Mouse (Mus musculus) kidney, postnatal 0 days (tissue): ENCODE data around the gene Gm45062. TPM values are rescaled to one million over a fixed set of nuclear protein-coding genes. Genes with fewer than 3 reads are reported as not detected.
A peak's percentile ranks its signal among the peaks of the same experiment; 100 is the strongest.

Source experiments
- ATAC-seq: fragments of 200-750 bp; cut with Nextera tagmentation; replicated peaks from 2 replicates; pipeline ENCODE4 v1.8.0; 2017; ENCODE audit warnings: low read depth, moderate number of reproducible peaks, moderate TSS enrichment, moderate library complexity; ENCODE audit not compliant: low FRiP score
- DNase-seq: peaks from one replicate; pipeline ENCODE4 v3.0.0-alpha.2; 2016; ENCODE audit warnings: low spot score
- H3K27ac ChIP-seq: fragments of 300-500 bp; sonication (generic); 2 replicates; pipeline ENCODE4 v1.5.1; 2014; ENCODE audit warnings: mild to moderate bottlenecking
- H3K27me3 ChIP-seq: fragments of 300-500 bp; sonication (generic); 2 replicates; pipeline ENCODE4 v1.6.1; 2014; ENCODE audit warnings: low read length, mixed read lengths; ENCODE audit not compliant: insufficient read depth
- H3K36me3 ChIP-seq: fragments of 300-500 bp; sonication (generic); 2 replicates; pipeline ENCODE4 v1.6.1; 2014; ENCODE audit warnings: low read length, mixed read lengths; ENCODE audit not compliant: insufficient read depth
- H3K4me1 ChIP-seq: fragments of 300-500 bp; sonication (generic); replicated peaks from 2 replicates; pipeline ENCODE4 v1.6.1; 2014; ENCODE audit warnings: antibody characterized with exemption, low read length, mixed read lengths; ENCODE audit not compliant: insufficient read depth
- H3K4me2 ChIP-seq: fragments of 300-500 bp; sonication (generic); 2 replicates; pipeline ENCODE4 v1.6.1; 2014; ENCODE audit warnings: mild to moderate bottlenecking, low read length, moderate library complexity, mixed read lengths
- H3K4me3 ChIP-seq: fragments of 300-500 bp; sonication (generic); replicated peaks from 2 replicates; pipeline ENCODE4 v1.5.1; 2014; ENCODE audit warnings: low read depth, low read length
- H3K9ac ChIP-seq: fragments of 300-500 bp; sonication (generic); 2 replicates; pipeline ENCODE4 v1.6.1; 2014; ENCODE audit warnings: low read depth, low read length
- H3K9me3 ChIP-seq: fragments of 300-500 bp; sonication (generic); replicated peaks from 2 replicates; pipeline ENCODE4 v1.6.1; 2016; ENCODE audit warnings: low read length, inconsistent platforms, mixed read lengths
- CTCF ChIP-seq: IDR thresholded peaks from 2 replicates; pipeline ENCODE4 v1.5.1; 2016; ENCODE audit warnings: antibody characterized with exemption, low read depth, mild to moderate bottlenecking, moderate library complexity
- WGBS: fragments of 180-500 bp; shearing (Covaris S2); extraction: QIAGEN DNeasy Blood & Tissue Kit; methylation state at CpG from one replicate; pipeline ENCODE4 v1.1.7; 2014; 5-methylcytosine and 5-hydroxymethylcytosine counted together
- polyA plus RNA-seq: library from polyadenylated mRNA; unstranded; fragments of >200 nt; fragmentation: Nextera tagmentation; extraction: Ambion mirVana; gene quantifications from 2 replicates; pipeline ENCODE4 v1.2.1, GENCODE M21; 2015

Gm45062 gene
- polyA plus RNA-seq, 1 experiment from 2014 or later: 5.0 TPM

DNA sequence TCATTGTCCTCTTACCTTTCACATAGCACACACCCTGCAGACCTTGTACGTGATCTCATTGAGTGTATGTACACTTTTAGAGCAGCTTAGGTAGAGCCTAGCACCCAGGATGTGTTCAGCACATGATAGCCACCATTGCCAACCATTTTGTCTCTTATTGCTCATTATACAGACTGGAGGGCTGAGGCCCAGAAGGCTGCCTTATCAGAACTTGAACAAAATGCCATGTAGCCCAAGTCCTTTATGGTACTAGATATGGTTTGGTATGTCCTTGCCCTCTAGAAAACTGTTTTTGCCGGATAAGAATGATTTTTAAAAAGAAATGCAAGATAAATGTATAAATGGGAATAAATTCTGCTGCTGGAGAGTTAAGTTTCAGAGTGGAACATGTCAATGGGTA lies 163.9 kb downstream of the Gm45062 start:
- Histone ChIP-seq H3K27me3 (no peaks in the 10 kb centered on the region), H3K36me3 (no peaks in the 10 kb centered on the region), H3K27ac (no peak overlapping the region), H3K4me2 (no peak overlapping the region), H3K4me1 (no peaks in the 10 kb centered on the region), H3K4me3 (no peak overlapping the region), H3K9me3 (no peaks in the 10 kb centered on the region), H3K9ac (no peak overlapping the region)
- 94% methylated on average over 2 of the region's 2 CpGs for WGBS
- TF ChIP-seq CTCF: no peak
- DNase-seq (no peak), ATAC-seq (no peak)

DNA sequence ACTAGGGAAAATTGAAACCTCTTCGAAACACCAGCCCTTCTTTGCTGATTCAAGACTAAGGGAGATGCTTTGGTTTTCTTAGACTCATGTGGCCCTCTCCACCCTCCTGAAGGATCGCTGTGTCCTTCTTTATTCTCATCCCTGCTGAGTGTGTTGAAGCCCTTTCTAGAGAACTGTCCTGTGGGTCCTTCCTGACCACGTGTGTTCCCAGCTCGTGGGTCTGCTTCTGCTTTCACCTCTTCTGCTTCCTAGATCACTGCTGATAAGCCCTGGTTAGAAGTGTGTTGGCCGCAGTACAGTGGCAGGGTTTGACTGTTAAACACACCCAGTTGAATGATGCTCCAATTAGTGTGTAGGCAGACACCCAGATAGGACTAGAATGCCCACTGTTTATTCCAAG lies 168.4 kb downstream of the Gm45062 start:
- Histone ChIP-seq H3K9ac (no peak overlapping the region), H3K27ac (no peak overlapping the region), H3K4me3 (no peak overlapping the region), H3K9me3 (no peaks in the 10 kb centered on the region), H3K36me3 (no peaks in the 10 kb centered on the region), H3K27me3 (no peaks in the 10 kb centered on the region), H3K4me1 (no peaks in the 10 kb centered on the region), H3K4me2 (no peak overlapping the region)
- 72% methylated on average over 5 of the region's 5 CpGs for WGBS
- DNase-seq (no peak), ATAC-seq (no peak)
- TF ChIP-seq CTCF: no peak

DNA sequence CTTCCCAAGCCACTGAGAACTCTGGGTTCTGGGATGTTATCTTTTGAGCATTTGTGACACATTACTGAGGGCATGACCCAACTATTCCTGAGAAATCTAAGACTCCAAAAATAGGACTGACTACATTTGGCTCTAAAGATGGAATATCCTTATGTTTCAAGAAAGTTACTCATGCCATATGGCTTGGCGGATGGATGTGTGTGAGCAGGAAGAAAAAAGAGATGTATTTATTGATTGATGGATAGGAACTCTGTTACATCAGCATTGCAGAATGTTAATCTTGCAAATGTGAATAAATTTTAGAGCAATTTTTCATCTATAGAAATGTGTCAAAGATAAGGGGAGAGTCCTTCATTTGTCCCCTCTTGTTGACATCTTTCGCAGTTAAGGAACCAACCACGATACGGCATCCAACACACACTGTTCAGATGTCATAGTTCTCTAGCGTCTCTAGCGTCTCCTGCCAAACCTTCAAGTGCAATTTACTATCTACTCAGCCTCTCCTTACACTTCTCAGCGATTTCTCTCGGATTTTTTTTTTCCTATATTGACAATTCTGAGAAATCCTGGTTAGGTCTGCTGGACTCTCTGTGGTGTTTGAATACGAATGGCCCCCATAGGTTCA lies 171.5 kb downstream of the Gm45062 start:
- no peak for ATAC-seq
- TF ChIP-seq CTCF: no peak
- Histone ChIP-seq H3K27ac (no peak overlapping the region), H3K4me2 (no peak overlapping the region), H3K4me3 (no peak overlapping the region), H3K9me3 (no peaks in the 10 kb centered on the region), H3K36me3 (no peaks in the 10 kb centered on the region), H3K9ac (no peak overlapping the region), H3K4me1 (no peaks in the 10 kb centered on the region), H3K27me3 (no peaks in the 10 kb centered on the region)
- WGBS: 94% methylated on average over 9 of the region's 9 CpGs
- no peak for DNase-seq

DNA sequence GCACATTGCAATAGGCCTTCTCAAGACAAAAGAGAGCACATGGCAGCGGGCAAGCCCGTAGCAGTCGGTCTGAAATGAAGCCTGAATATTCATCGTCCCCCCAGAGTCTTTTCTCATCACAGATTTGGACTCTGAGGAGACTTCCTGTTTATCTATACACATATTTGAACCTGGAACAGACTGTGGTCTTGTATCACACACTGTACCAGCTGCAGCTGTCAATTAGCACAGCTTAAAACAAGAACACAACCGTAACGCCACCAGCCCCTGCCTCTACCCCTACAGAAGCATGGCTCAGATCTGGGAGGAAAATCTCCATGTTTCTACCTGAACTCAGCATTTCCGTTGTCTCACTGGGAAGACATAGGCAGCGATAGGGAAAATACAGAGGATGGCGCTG lies 173.9 kb downstream of the Gm45062 start:
- Histone ChIP-seq H3K9ac (no peak overlapping the region), H3K4me3 (no peak overlapping the region), H3K9me3 (no peaks in the 10 kb centered on the region), H3K27me3 (no peaks in the 10 kb centered on the region), H3K4me1 (no peaks in the 10 kb centered on the region), H3K27ac (no peak overlapping the region), H3K4me2 (no peak overlapping the region), H3K36me3 (no peaks in the 10 kb centered on the region)
- ATAC-seq: no peak
- DNase-seq: no peak
- no peak for TF ChIP-seq CTCF
- 94% methylated on average over 9 of the region's 9 CpGs for WGBS

DNA sequence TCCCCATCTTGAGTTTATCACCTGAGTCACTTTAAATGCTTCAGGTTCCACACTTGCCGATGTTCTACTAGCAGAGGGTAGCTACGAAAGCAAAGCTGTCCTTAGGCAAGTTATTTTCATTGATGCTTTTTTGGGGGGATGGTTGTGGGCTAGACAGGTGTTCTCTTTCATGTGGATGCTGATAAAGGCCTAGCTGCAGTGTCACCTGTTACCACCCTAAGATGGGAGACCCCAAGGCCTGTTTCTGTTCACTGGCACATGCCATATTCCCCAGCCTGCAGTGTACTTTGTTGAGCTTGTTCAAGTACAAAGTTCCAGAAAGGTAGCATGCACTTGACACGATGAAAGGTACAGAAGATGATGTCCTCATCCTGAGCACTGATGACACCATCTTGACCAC lies 178.7 kb downstream of the Gm45062 start:
- Histone ChIP-seq H3K9ac (no peak overlapping the region), H3K4me2 (no peak overlapping the region), H3K27me3 (no peaks in the 10 kb centered on the region), H3K36me3 (no peaks in the 10 kb centered on the region), H3K4me3 (no peak overlapping the region), H3K9me3 (no peaks in the 10 kb centered on the region), H3K4me1 (no peaks in the 10 kb centered on the region), H3K27ac (no peak overlapping the region)
- WGBS: 95% methylated on average over 3 of the region's 3 CpGs
- no peak for TF ChIP-seq CTCF
- DNase-seq: no peak
- ATAC-seq: no peak

DNA sequence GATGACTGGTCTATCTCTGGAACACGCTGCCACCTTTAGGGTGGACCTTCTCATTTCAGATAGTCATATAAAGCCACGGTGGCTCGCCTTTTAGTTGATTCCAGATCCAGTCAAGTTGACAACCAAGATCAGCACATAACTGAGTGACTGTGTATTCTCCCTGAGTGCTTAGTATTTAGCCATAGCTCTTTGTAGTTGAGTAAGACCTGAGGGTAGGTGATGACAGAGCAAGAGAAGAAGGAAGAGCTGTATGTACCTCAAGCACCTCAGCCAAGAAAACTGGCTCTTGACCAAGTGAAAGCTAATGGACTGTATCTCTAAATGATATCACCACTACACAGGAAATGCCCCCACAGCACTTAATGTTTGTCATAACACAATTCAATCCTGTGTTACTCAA lies 182.6 kb downstream of the Gm45062 start:
- Histone ChIP-seq H3K9ac (no peak overlapping the region), H3K4me3 (no peak overlapping the region), H3K4me1 (no peaks in the 10 kb centered on the region), H3K9me3 (no peaks in the 10 kb centered on the region), H3K27me3 (no peaks in the 10 kb centered on the region), H3K36me3 (no peaks in the 10 kb centered on the region), H3K27ac (no peak overlapping the region), H3K4me2 (no peak overlapping the region)
- 85% methylated on average over 3 of the region's 3 CpGs for WGBS
- DNase-seq (no peak), ATAC-seq (no peak)
- TF ChIP-seq CTCF: no peak

DNA sequence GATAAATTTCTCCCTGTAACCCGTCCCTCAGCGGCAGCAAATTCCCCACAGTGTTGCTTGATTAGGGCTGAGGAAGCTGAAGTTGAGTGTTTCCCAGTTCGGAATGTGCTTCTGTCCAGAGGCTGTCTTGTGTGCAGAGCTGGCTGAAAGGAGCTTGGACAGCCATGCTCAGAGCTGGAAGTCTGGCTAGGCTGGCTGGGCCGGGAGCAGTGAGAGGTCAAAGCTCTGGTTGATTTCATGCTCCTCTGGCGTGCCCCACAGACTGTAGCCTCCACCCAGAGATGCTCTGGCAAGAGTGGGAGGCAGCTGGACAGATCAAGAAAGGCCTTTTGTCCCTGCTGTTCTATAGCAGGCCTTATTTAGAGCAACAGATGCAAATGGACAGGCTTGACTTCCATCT lies 187.5 kb downstream of the Gm45062 start:
- H3K9me3 ChIP-seq: no peaks in the 10 kb centered on the region
- H3K9ac ChIP-seq: no peak overlapping the region
- TF ChIP-seq CTCF: no peak
- DNase-seq (peak; percentile 20), ATAC-seq (no peak; the same call in 1 of the 2 replicates)
- H3K36me3 ChIP-seq: no peaks in the 10 kb centered on the region
- H3K27me3 ChIP-seq: no peaks in the 10 kb centered on the region
- no peak overlapping the region for H3K27ac ChIP-seq
- no peaks in the 10 kb centered on the region for H3K4me1 ChIP-seq
- 36% methylated on average over 5 of the region's 5 CpGs for WGBS
- H3K4me3 ChIP-seq: no peak overlapping the region
- no peak overlapping the region for H3K4me2 ChIP-seq
